Mouse (Mus musculus) gastrocnemius, postnatal 10 days (tissue): ENCODE measurements around the gene Tbc1d12. TPM values are rescaled to one million over a fixed set of nuclear protein-coding genes. Genes with fewer than 3 reads are reported as not detected.
"Not testable (repeated sequence)": the region's sequence is repeated elsewhere in the genome, so short reads cannot be mapped to it uniquely, and the experiment has no call there.

ENCODE experiments used
- DNase-seq: peaks from one replicate; pipeline ENCODE4 v3.0.0; 2021; ENCODE audit warnings: mixed read lengths
- long read RNA-seq, 2 experiments: library from polyadenylated mRNA; stranded (forward); transcript quantifications; one replicate each; pipeline ENCODE4 v2.0.0; 2021
- total RNA-seq, 2 experiments: library from RNA; stranded (reverse); gene quantifications; 2 replicates each; pipeline ENCODE4 v1.2.3; 2021

Gene Tbc1d12
- total RNA-seq, result 1 to 10 TPM; 4.2 to 5.3 TPM
- long read RNA-seq, experiment 1, full-length matches to known transcripts, result 6 of 9 reads
- long read RNA-seq, experiment 1, partial matches to known transcripts, result 1 of 9 reads
- long read RNA-seq, experiment 1, other reads (novel, unspliced or antisense), result 2 of 9 reads
- long read RNA-seq, experiment 2, full-length matches to known transcripts, result 3 of 4 reads
- long read RNA-seq, experiment 2, partial matches to known transcripts, result 0 of 4 reads
- long read RNA-seq, experiment 2, other reads (novel, unspliced or antisense), result 1 of 4 reads

- peak; percentile 91 for DNase-seq
Measured at GRCm38 (mm10) chr19:38836438-38837170, at the start of gene Tbc1d12. Gene Tbc1d12, plus strand, starts transcription at chr19:38836579.

DNA sequence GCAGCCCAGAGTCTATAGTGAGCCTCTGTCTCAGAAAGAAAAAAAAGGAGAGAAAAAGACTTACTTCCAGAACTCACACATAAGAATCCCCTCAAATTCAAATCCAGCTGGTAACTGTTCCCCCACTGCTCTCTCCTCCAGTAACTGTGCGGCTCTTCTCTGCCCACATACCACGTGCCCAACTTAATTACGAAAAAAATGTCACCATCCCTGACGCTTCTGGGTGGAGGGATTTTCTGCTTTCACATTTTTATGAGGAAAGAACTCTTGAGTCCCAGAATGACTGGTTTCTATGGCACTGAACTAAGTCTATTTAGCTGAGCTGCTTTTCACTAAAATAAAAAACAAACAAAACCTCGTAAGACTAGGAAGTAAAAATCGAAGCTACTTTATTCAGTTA is 48.6 kb upstream of the Tbc1d12 start:
- no peak for DNase-seq

- DNase-seq, result no peak
Measured at GRCm38 (mm10) chr19:38793563-38794045, 42.8 kb upstream of the Tbc1d12 start.

- no peak for DNase-seq
Measured at GRCm38 (mm10) chr19:38796546-38796945, 39.8 kb upstream of the Tbc1d12 start.

GRCm38 (mm10) chr19:38798291-38798690 is 38.1 kb upstream of the Tbc1d12 start:
- peak; percentile 29 for DNase-seq

DNA sequence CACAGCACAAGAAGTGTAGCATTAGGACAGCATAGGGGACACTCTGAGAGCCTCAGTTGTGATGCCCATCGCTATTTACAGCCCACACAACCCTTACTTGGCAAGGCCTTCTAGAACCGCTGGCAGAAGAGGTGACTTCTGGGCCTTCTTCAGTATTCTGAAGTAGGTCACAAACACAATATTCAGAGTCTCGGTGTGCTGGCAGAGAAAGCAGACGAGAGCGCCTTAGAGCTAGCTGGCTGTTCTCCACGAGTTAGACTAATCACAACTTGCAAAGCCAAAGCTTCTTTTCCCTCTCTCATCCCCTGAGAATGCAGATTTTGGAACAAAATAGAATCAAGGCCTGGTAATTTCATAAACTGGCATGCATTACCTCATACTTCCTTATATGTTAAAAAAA is 37.6 kb upstream of the Tbc1d12 start:
- DNase-seq, result peak; percentile 15

DNA sequence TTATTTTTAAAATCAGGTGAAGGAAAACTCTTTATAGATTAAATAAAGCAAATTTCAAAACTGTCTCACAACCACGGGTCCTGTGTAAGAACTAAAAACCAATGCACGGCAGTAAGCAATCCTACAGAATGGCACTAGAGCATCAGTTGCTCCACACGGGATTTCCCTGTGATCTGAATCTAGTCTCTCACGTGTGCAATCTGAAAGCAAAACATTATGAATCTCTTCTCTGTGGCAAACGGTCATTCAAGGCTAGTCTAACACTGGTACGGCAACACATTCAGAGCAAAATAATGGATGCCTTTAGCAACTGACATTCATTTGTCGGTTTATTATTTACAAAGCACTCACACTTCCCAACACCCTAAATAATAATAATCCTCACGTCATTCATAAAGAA is 18.2 kb upstream of the Tbc1d12 start:
- DNase-seq, result no peak

- peak; percentile 97 for DNase-seq
Measured at GRCm38 (mm10) chr19:38818766-38819426, 17.5 kb upstream of the Tbc1d12 start, which contains the start of gene Noc3l. Gene Noc3l, minus strand, starts transcription at chr19:38819237.

DNA sequence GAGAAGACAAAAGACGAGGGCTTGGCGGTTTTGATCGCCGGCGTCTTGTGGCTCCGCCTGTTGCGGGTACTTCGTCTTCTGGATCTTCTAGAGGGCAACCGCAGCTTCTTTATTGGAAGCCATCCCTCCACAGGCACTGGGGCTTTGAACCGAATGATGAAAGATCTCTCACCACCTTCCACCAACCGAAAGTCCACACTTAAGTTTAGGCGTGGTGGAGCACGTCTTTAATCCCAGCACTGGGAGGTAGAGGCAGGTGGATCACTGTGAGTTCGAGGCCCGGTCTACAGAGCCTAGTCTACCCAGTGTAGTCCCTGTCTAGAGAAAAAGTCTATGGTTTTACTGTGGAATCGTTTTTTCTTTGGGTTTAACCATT is 17.0 kb upstream of the Tbc1d12 start:
- DNase-seq, result no peak

GRCm38 (mm10) chr19:38820186-38820804 is 16.1 kb upstream of the Tbc1d12 start:
- DNase-seq, result no peak

GRCm38 (mm10) chr19:38833224-38833623 is 3.2 kb upstream of the Tbc1d12 start:
- DNase-seq, result no peak

- DNase-seq, result no peak
Measured at GRCm38 (mm10) chr19:38836084-38836437, 318 bp upstream of the Tbc1d12 start.

GRCm38 (mm10) chr19:38837171-38837641 is 827 bp downstream of the Tbc1d12 start:
- DNase-seq, result peak; percentile 62

DNA sequence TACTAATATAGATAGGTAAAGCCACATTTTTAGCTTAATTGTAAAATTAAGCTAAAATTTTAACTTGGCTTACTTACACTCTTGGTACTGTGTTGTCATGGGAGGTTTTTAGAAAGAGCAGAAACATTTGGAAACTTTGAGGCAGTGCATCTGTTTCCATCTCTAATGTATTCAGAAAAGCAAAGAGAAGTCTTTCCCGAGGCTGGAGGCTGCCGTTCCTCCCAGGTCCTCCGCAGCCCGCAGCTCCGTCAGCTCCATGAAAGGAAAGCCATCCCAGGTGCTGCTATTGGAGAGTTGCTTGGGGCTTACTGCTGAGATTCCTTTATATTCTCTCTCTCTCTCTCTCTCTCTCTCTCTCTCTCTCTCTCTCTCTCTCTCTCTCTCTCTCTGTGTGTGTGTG is 8.4 kb downstream of the Tbc1d12 start:
- no peak for DNase-seq

- DNase-seq, result no peak
Measured at GRCm38 (mm10) chr19:38846373-38846772, 10.0 kb downstream of the Tbc1d12 start.

- DNase-seq, result no peak
Measured at GRCm38 (mm10) chr19:38858224-38858623, 21.8 kb downstream of the Tbc1d12 start.

GRCm38 (mm10) chr19:38862523-38862922 is 26.1 kb downstream of the Tbc1d12 start:
- DNase-seq, result no peak

DNA sequence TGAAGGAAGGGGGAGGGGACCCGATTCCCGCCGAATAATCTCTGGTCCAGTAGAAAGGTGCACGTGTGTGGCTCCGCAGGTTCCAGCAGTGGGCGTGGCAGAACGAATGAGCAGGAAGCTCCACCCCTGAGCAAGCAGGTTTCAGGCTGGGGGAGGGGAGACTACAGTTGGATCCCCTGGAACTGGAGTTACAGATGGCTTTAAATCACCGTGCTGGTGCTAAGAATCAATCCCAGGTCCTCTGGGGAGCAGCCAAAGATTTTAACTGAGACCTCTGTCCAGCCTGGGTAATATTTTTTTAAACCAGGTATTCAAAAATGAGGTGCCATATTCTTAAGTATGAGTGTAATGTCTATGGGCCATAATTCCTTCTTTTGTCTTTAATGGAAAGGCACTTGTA is 38.4 kb downstream of the Tbc1d12 start:
- DNase-seq, result not testable (repeated sequence)

DNA sequence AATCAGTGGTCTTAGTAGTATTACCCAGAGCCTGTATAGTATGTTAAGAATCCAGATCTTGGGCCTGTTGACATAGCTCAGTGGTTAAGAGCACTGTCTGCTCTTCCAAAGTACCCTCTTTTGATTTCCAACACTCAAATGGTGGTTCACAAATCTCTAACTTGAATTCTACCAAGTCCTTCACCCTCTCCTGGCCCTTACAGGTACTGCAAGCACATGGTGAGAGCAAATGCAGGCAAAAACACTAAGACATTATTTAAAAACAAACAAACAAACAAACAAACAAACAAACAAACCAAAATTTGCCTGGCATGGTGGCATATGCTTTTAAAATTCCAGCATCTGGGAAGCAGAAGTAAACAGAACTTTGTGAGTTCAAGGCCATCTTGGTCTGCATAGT is 43.9 kb downstream of the Tbc1d12 start:
- DNase-seq, result no peak

- no peak for DNase-seq
Measured at GRCm38 (mm10) chr19:38901146-38902135, 65.1 kb downstream of the Tbc1d12 start.

DNA sequence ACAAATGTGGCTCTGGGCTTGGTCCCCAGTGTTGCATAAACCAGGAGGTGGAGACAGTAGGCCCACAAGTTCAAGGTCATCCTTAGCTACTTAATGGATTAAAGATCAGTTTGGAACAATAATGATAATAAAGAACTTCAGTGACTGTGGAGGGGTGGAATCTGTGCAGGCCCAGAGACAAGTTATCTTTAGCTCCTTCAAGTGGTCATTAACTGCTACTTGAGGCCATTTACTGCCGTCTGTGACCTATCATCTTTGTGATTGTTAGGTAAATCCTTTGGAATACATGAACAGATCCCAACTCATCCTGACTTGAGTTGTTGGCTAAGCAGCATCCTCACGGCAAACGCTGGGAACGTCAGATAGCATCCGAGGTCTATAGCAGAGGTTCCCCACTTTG is 66.1 kb downstream of the Tbc1d12 start:
- no peak for DNase-seq
